Mouse (Mus musculus) ovary, postnatal 14 days (tissue): ENCODE measurements around the gene Slc9a4.
"Not testable (repeated sequence)": the region's sequence is repeated elsewhere in the genome, so short reads cannot be mapped to it uniquely, and the experiment has no call there.

Experiments used
- DNase-seq: peaks from one replicate; pipeline ENCODE4 v3.0.0; 2022; ENCODE audit warnings: low spot score

Gene Slc9a4

GRCm38 (mm10) chr1:40579784-40580183, at the start of gene Slc9a4:
Gene Slc9a4, plus strand, starts transcription at chr1:40580081.
- peak; percentile 3 for DNase-seq

- no peak for DNase-seq
Observed at GRCm38 (mm10) chr1:40537577-40537976, 42.3 kb upstream of the Slc9a4 start.

- peak; percentile 65 for DNase-seq
Observed at GRCm38 (mm10) chr1:40544650-40545049, 35.2 kb upstream of the Slc9a4 start.

- DNase-seq = no peak
Observed at GRCm38 (mm10) chr1:40546645-40547044, 33.2 kb upstream of the Slc9a4 start.

- DNase-seq = no peak
Observed at GRCm38 (mm10) chr1:40547064-40547572, 32.8 kb upstream of the Slc9a4 start.

GRCm38 (mm10) chr1:40547762-40548161, 32.1 kb upstream of the Slc9a4 start:
- DNase-seq = no peak

- no peak for DNase-seq
Observed at GRCm38 (mm10) chr1:40569374-40569773, 10.5 kb upstream of the Slc9a4 start.

GRCm38 (mm10) chr1:40580269-40580668, 388 bp downstream of the Slc9a4 start:
- no peak for DNase-seq

- DNase-seq = no peak
Observed at GRCm38 (mm10) chr1:40586776-40587175, 6.9 kb downstream of the Slc9a4 start.

- DNase-seq = no peak
Observed at GRCm38 (mm10) chr1:40590931-40591330, 11.1 kb downstream of the Slc9a4 start.

- no peak for DNase-seq
Observed at GRCm38 (mm10) chr1:40597822-40598221, 17.9 kb downstream of the Slc9a4 start.

- not testable (repeated sequence) for DNase-seq
Observed at GRCm38 (mm10) chr1:40599661-40600060, 19.8 kb downstream of the Slc9a4 start.

- DNase-seq = no peak
Observed at GRCm38 (mm10) chr1:40600394-40601327, 20.8 kb downstream of the Slc9a4 start.

GRCm38 (mm10) chr1:40601461-40601860, 21.6 kb downstream of the Slc9a4 start:
- no peak for DNase-seq

- DNase-seq = no peak
Observed at GRCm38 (mm10) chr1:40613219-40613618, 33.3 kb downstream of the Slc9a4 start.

- DNase-seq = no peak
Observed at GRCm38 (mm10) chr1:40619093-40619492, 39.2 kb downstream of the Slc9a4 start.

- DNase-seq = no peak
Observed at GRCm38 (mm10) chr1:40619871-40620270, 40.0 kb downstream of the Slc9a4 start.

GRCm38 (mm10) chr1:40624954-40625353, 45.1 kb downstream of the Slc9a4 start:
- DNase-seq = no peak

GRCm38 (mm10) chr1:40626954-40627353, 47.1 kb downstream of the Slc9a4 start:
- DNase-seq = no peak

GRCm38 (mm10) chr1:40628443-40628842, 48.6 kb downstream of the Slc9a4 start:
- no peak for DNase-seq

GRCm38 (mm10) chr1:40632407-40633062, 52.7 kb downstream of the Slc9a4 start:
- no peak for DNase-seq

- no peak for DNase-seq
Observed at GRCm38 (mm10) chr1:40634608-40635007, 54.7 kb downstream of the Slc9a4 start.

- no peak for DNase-seq
Observed at GRCm38 (mm10) chr1:40648234-40648633, 68.4 kb downstream of the Slc9a4 start.
